Mouse (Mus musculus) forebrain, embryonic 10.5 days (tissue): ENCODE data around the gene Gabrb3. TPM values are rescaled to one million over a fixed set of nuclear protein-coding genes. Genes with fewer than 3 reads are reported as not detected.

ENCODE experiments used
- DNase-seq: peaks from one replicate; pipeline ENCODE4 v3.0.0-alpha.2; 2017; ENCODE audit warnings: low spot score; ENCODE audit errors: extremely low spot score
- H3K27ac ChIP-seq: fragments of 300-500 bp; sonication (generic); 2 replicates; pipeline ENCODE4 v1.5.1; 2016; ENCODE audit warnings: mild to moderate bottlenecking
- H3K27me3 ChIP-seq: fragments of 300-500 bp; sonication (generic); 2 replicates; pipeline ENCODE4 v1.6.1; 2016; ENCODE audit warnings: mild to moderate bottlenecking; ENCODE audit not compliant: poor library complexity, severe bottlenecking
- H3K36me3 ChIP-seq: fragments of 300-500 bp; sonication (generic); replicated peaks from 2 replicates; pipeline ENCODE4 v1.6.1; 2016; ENCODE audit warnings: mild to moderate bottlenecking, moderate library complexity
- H3K4me1 ChIP-seq: fragments of 300-500 bp; sonication (generic); 2 replicates; pipeline ENCODE4 v1.6.1; 2016
- H3K4me3 ChIP-seq: fragments of 300-500 bp; sonication (generic); 2 replicates; pipeline ENCODE4 v1.5.1; 2016; ENCODE audit warnings: mild to moderate bottlenecking, moderate library complexity
- H3K9me3 ChIP-seq: fragments of 300-500 bp; sonication (generic); 2 replicates; pipeline ENCODE4 v1.6.1; 2016; ENCODE audit warnings: mild to moderate bottlenecking, moderate library complexity
- WGBS: fragments of 180-500 bp; shearing (Covaris S2); methylation state at CpG from one replicate; pipeline ENCODE4 v1.1.7; 2016; 5-methylcytosine and 5-hydroxymethylcytosine counted together
- polyA plus RNA-seq: library from polyadenylated mRNA; unstranded; fragments of >200 nt; fragmentation: Nextera tagmentation; extraction: Ambion mirVana; gene quantifications from 2 replicates; pipeline ENCODE4 v1.2.1, GENCODE M21; 2016

Gene Gabrb3
- polyA plus RNA-seq, 1 experiment from 2014 or later = 2.8 TPM

GRCm38 (mm10) chr7:57564403-57564802, 144.9 kb downstream of the Gabrb3 start:
- Histone ChIP-seq H3K27me3 (no peaks in the 10 kb centered on the region), H3K9me3 (no peaks in the 10 kb centered on the region), H3K36me3 (no peaks in the 10 kb centered on the region), H3K4me3 (no peak overlapping the region), H3K4me1 (no peaks in the 10 kb centered on the region), H3K27ac (no peak overlapping the region)
- WGBS = 94% methylated on average over 12 of the region's 12 CpGs
- DNase-seq = no peak

GRCm38 (mm10) chr7:57590451-57591248, 171.2 kb downstream of the Gabrb3 start:
- Histone ChIP-seq H3K9me3 (no peaks in the 10 kb centered on the region), H3K4me1 (peaks cover 18% of the 10 kb centered on the region), H3K27ac (peak overlapping the region; percentile 81), H3K4me3 (peak overlapping the region; percentile 79), H3K36me3 (no peaks in the 10 kb centered on the region), H3K27me3 (peaks cover 41% of the 10 kb centered on the region)
- under 1% methylated on average over 73 of the region's 74 CpGs for WGBS
- peak; percentile 77 for DNase-seq

- Histone ChIP-seq H3K4me3 (peak overlapping the region; percentile 79), H3K36me3 (no peaks in the 10 kb centered on the region), H3K4me1 (peaks cover 18% of the 10 kb centered on the region), H3K27ac (peak overlapping the region; percentile 81), H3K9me3 (no peaks in the 10 kb centered on the region), H3K27me3 (peaks cover 41% of the 10 kb centered on the region)
- WGBS = under 1% methylated on average over 31 of the region's 34 CpGs
- DNase-seq = peak; percentile 53
Observed at GRCm38 (mm10) chr7:57591249-57591577, 171.7 kb downstream of the Gabrb3 start.

GRCm38 (mm10) chr7:57591578-57592431, 172.3 kb downstream of the Gabrb3 start:
- Histone ChIP-seq H3K4me3 (peak overlapping the region; percentile 79), H3K27ac (peak overlapping the region; percentile 81), H3K9me3 (no peaks in the 10 kb centered on the region), H3K27me3 (peaks cover 41% of the 10 kb centered on the region), H3K36me3 (no peaks in the 10 kb centered on the region), H3K4me1 (peaks cover 18% of the 10 kb centered on the region)
- WGBS = under 1% methylated on average over 56 of the region's 56 CpGs
- DNase-seq = peak; percentile 72

- Histone ChIP-seq H3K36me3 (no peaks in the 10 kb centered on the region), H3K4me3 (no peak overlapping the region), H3K27ac (no peak overlapping the region), H3K4me1 (no peaks in the 10 kb centered on the region), H3K9me3 (no peaks in the 10 kb centered on the region), H3K27me3 (peaks cover 4% of the 10 kb centered on the region)
- DNase-seq = no peak
- 82% methylated on average over 5 of the region's 5 CpGs for WGBS
Observed at GRCm38 (mm10) chr7:57597341-57597740, 177.8 kb downstream of the Gabrb3 start.

- no peak overlapping the region for H3K27ac ChIP-seq
- DNase-seq = no peak
- H3K4me1 ChIP-seq = peaks cover 4% of the 10 kb centered on the region; the same call in 1 of the 2 replicates
- WGBS = 33% methylated on average over 3 of the region's 3 CpGs
- H3K36me3 ChIP-seq = no peaks in the 10 kb centered on the region
- H3K27me3 ChIP-seq = no peaks in the 10 kb centered on the region
- no peaks in the 10 kb centered on the region for H3K9me3 ChIP-seq
- H3K4me3 ChIP-seq = no peak overlapping the region
Observed at GRCm38 (mm10) chr7:57618697-57619096, 199.2 kb downstream of the Gabrb3 start.

- no peak for DNase-seq
- Histone ChIP-seq H3K27me3 (no peaks in the 10 kb centered on the region), H3K4me3 (no peak overlapping the region), H3K4me1 (peaks cover 4% of the 10 kb centered on the region; the same call in 1 of the 2 replicates), H3K9me3 (no peaks in the 10 kb centered on the region), H3K36me3 (no peaks in the 10 kb centered on the region), H3K27ac (no peak overlapping the region)
- WGBS = 91% methylated on average over 2 of the region's 2 CpGs
Observed at GRCm38 (mm10) chr7:57620036-57620435, 200.5 kb downstream of the Gabrb3 start.

GRCm38 (mm10) chr7:57623718-57624117, 204.2 kb downstream of the Gabrb3 start:
- H3K4me3 ChIP-seq = no peak overlapping the region
- no peaks in the 10 kb centered on the region for H3K9me3 ChIP-seq
- WGBS = 83% methylated on average over 4 of the region's 4 CpGs
- H3K36me3 ChIP-seq = no peaks in the 10 kb centered on the region
- peaks cover 3% of the 10 kb centered on the region; the same call in 1 of the 2 replicates for H3K4me1 ChIP-seq
- no peaks in the 10 kb centered on the region for H3K27me3 ChIP-seq
- no peak for DNase-seq
- no peak overlapping the region for H3K27ac ChIP-seq

- 73% methylated on average over 4 of the region's 4 CpGs for WGBS
- Histone ChIP-seq H3K4me1 (no peaks in the 10 kb centered on the region), H3K4me3 (no peak overlapping the region), H3K27ac (no peak overlapping the region), H3K9me3 (no peaks in the 10 kb centered on the region), H3K36me3 (no peaks in the 10 kb centered on the region), H3K27me3 (no peaks in the 10 kb centered on the region)
- no peak for DNase-seq
Observed at GRCm38 (mm10) chr7:57635026-57635425, 215.5 kb downstream of the Gabrb3 start.

- Histone ChIP-seq H3K9me3 (no peaks in the 10 kb centered on the region), H3K27me3 (no peaks in the 10 kb centered on the region), H3K4me1 (no peaks in the 10 kb centered on the region), H3K36me3 (no peaks in the 10 kb centered on the region), H3K4me3 (no peak overlapping the region), H3K27ac (no peak overlapping the region)
- WGBS = 76% methylated on average over 4 of the region's 4 CpGs
- DNase-seq = no peak
Observed at GRCm38 (mm10) chr7:57635687-57636086, 216.2 kb downstream of the Gabrb3 start.

- Histone ChIP-seq H3K4me1 (no peaks in the 10 kb centered on the region), H3K36me3 (no peaks in the 10 kb centered on the region), H3K9me3 (no peaks in the 10 kb centered on the region), H3K27ac (no peak overlapping the region), H3K4me3 (no peak overlapping the region), H3K27me3 (no peaks in the 10 kb centered on the region)
- DNase-seq = no peak
- WGBS = 77% methylated on average over 1 of the region's 1 CpGs
Observed at GRCm38 (mm10) chr7:57640796-57641195, 221.3 kb downstream of the Gabrb3 start.

GRCm38 (mm10) chr7:57647345-57647744, 227.9 kb downstream of the Gabrb3 start:
- H3K27ac ChIP-seq = no peak overlapping the region
- no peak for DNase-seq
- H3K4me1 ChIP-seq = no peaks in the 10 kb centered on the region
- no peaks in the 10 kb centered on the region for H3K27me3 ChIP-seq
- no peaks in the 10 kb centered on the region for H3K36me3 ChIP-seq
- H3K9me3 ChIP-seq = no peaks in the 10 kb centered on the region
- WGBS = 91% methylated on average over 2 of the region's 2 CpGs
- H3K4me3 ChIP-seq = no peak overlapping the region
